Mouse (Mus musculus): ENCODE measurements around the gene Cadm4. TPM values are rescaled to one million over a fixed set of nuclear protein-coding genes. Genes with fewer than 3 reads are reported as not detected.
A peak's percentile ranks its signal among the peaks of the same experiment; 100 is the strongest.
"Not testable (repeated sequence)": the region's sequence is repeated elsewhere in the genome, so short reads cannot be mapped to it uniquely, and the experiment has no call there.

The Cadm4 gene
- total and polyA plus RNA-seq, 3 experiments = 0.16 to 0.59 (median 0.36) TPM

- TF ChIP-seq EP300 (IDR thresholded peaks at IDR 0.05; ENCODE audit: low read length) = no peak
- TF ChIP-seq USF2 (conservative IDR thresholded peaks at IDR 0.05; ENCODE audit: low read depth, low read length) = no peak
- no peak for TF ChIP-seq PAX5 (IDR thresholded peaks at IDR 0.05; ENCODE audit: low read length)
- DNase-seq (ENCODE audit: extremely low read depth) = no peak
- dilution Hi-C loops (cut with MboI; ENCODE audit: extremely low pct_ligation_motif_present, extremely low pct_unique_long_range_greater_than_20kb, low sequenced_read_pairs) (no loop called here), in situ Hi-C loops (cut with MboI; ENCODE audit: low pct_ligation_motif_present, low pct_unique_long_range_greater_than_20kb, low sequenced_read_pairs) (no loop called here)
- Histone ChIP-seq H3K36me3 (replicated peaks in 1 of 2; ENCODE audit: control insufficient read depth in 1 of 2, insufficient read depth in 1 of 2, low read length in 1 of 2) (peaks cover 0 to 44% of the 10 kb centered on the region in 2 experiments), H3K9me3 (replicated peaks; ENCODE audit: low read length) (no peaks in the 10 kb centered on the region), H3K9ac (ENCODE audit: insufficient read depth, low read depth) (no peak within 1 kb of the TSS), H3K27me3 (replicated peaks) (no peaks in the 10 kb centered on the region), H3K4me2 (ENCODE audit: insufficient read depth, low read depth, poor library complexity, severe bottlenecking) (no peak within 1 kb of the TSS), H3K27ac (ENCODE audit: insufficient read depth, low read depth) (no peak within 1 kb of the TSS), H3K4me3 (replicated peaks in 1 of 3; ENCODE audit: low read depth in 2 of 3, low read length in 2 of 3, poor library complexity in 1 of 3) (no peak within 1 kb of the TSS), H3K4me1 (ENCODE audit: control insufficient read depth in 1 of 2, insufficient read depth in 2 of 2) (peaks cover 0 to 9% of the 10 kb centered on the region in 2 experiments; a peak in 2 of 4 replicates), H3K79me2 (replicated peaks; ENCODE audit: control insufficient read depth, extremely low read depth, insufficient read depth, poor library complexity, severe bottlenecking) (no peaks in the 10 kb centered on the region)
Measured at GRCm38 (mm10) chr7:24512355-24512754, 30.5 kb downstream of the Cadm4 start, which contains the start of gene AC161166.1. AC161166.1 (minus strand) TSS chr7:24512455.

- H3K27ac ChIP-seq (ENCODE audit: insufficient read depth, low read depth); dilution Hi-C loops (cut with MboI; ENCODE audit: extremely low pct_ligation_motif_present, extremely low pct_unique_long_range_greater_than_20kb, low sequenced_read_pairs); H3K4me3 ChIP-seq (replicated peaks in 1 of 3; ENCODE audit: low read depth in 2 of 3, low read length in 2 of 3, poor library complexity in 1 of 3); H3K4me2 ChIP-seq (ENCODE audit: insufficient read depth, low read depth, poor library complexity, severe bottlenecking); H3K9me3 ChIP-seq (replicated peaks; ENCODE audit: low read length); H3K9ac ChIP-seq (ENCODE audit: insufficient read depth, low read depth); H3K27me3 ChIP-seq (replicated peaks); in situ Hi-C loops (cut with MboI; ENCODE audit: low pct_ligation_motif_present, low pct_unique_long_range_greater_than_20kb, low sequenced_read_pairs); H3K79me2 ChIP-seq (replicated peaks; ENCODE audit: control insufficient read depth, extremely low read depth, insufficient read depth, poor library complexity, severe bottlenecking); H3K4me1 ChIP-seq (ENCODE audit: control insufficient read depth in 1 of 2, insufficient read depth in 2 of 2): not testable (repeated sequence)
- peak; percentile 40 for DNase-seq (ENCODE audit: extremely low read depth)
- peaks cover 0 to 36% of the 10 kb centered on the region in 2 experiments for H3K36me3 ChIP-seq (replicated peaks in 1 of 2; ENCODE audit: control insufficient read depth in 1 of 2, insufficient read depth in 1 of 2, low read length in 1 of 2)
- TF ChIP-seq CTCF (conservative IDR thresholded peaks at IDR 0.05 in 1 of 2, IDR thresholded peaks at IDR 0.05 in 1 of 2; ENCODE audit: low read depth in 2 of 2, low read length in 2 of 2) (peak in 1 of 2 experiments; percentile 62; a peak in 2 of 4 replicates), RAD21 (IDR thresholded peaks at IDR 0.05; ENCODE audit: low read depth, low read length) (peak; percentile 55), SMC3 (IDR thresholded peaks at IDR 0.05; ENCODE audit: low read depth, low read length) (peak; percentile 53), ZNF384 (IDR thresholded peaks at IDR 0.05; ENCODE audit: low read depth, low read length) (peak; percentile 77)
Measured at GRCm38 (mm10) chr7:24516319-24516718, 34.5 kb downstream of the Cadm4 start.

- H3K79me2 ChIP-seq (replicated peaks; ENCODE audit: control insufficient read depth, extremely low read depth, insufficient read depth, poor library complexity, severe bottlenecking) = no peaks in the 10 kb centered on the region
- in situ Hi-C loops (cut with MboI; ENCODE audit: low pct_ligation_motif_present, low pct_unique_long_range_greater_than_20kb, low sequenced_read_pairs) = no loop called here
- peaks cover 3 to 4% of the 10 kb centered on the region in 2 experiments; a peak in 1 of 4 replicates for H3K4me1 ChIP-seq (ENCODE audit: control insufficient read depth in 1 of 2, insufficient read depth in 2 of 2)
- no peaks in the 10 kb centered on the region for H3K9me3 ChIP-seq (replicated peaks; ENCODE audit: low read length)
- H3K9ac ChIP-seq (ENCODE audit: insufficient read depth, low read depth) = no peak overlapping the region
- H3K27me3 ChIP-seq (replicated peaks) = no peaks in the 10 kb centered on the region
- peaks cover 0 to 31% of the 10 kb centered on the region in 2 experiments for H3K36me3 ChIP-seq (replicated peaks in 1 of 2; ENCODE audit: control insufficient read depth in 1 of 2, insufficient read depth in 1 of 2, low read length in 1 of 2)
- H3K4me3 ChIP-seq (replicated peaks in 1 of 3; ENCODE audit: low read depth in 2 of 3, low read length in 2 of 3, poor library complexity in 1 of 3) = no peak overlapping the region
- DNase-seq (ENCODE audit: extremely low read depth) = no peak
- no peak overlapping the region for H3K27ac ChIP-seq (ENCODE audit: insufficient read depth, low read depth)
- no peak overlapping the region for H3K4me2 ChIP-seq (ENCODE audit: insufficient read depth, low read depth, poor library complexity, severe bottlenecking)
- TF ChIP-seq ZC3H11A (IDR thresholded peaks at IDR 0.05; ENCODE audit: low read depth, low read length) (no peak), UBTF (IDR thresholded peaks at IDR 0.05; ENCODE audit: low read depth, low read length) (no peak), KAT2A (IDR thresholded peaks at IDR 0.05; ENCODE audit: insufficient replicate concordance, low read length) (no peak), MAX (IDR thresholded peaks at IDR 0.05; ENCODE audit: low read length) (no peak), GABPA (IDR thresholded peaks at IDR 0.05; ENCODE audit: insufficient replicate concordance, low read depth, low read length) (no peak)
- dilution Hi-C loops (cut with MboI; ENCODE audit: extremely low pct_ligation_motif_present, extremely low pct_unique_long_range_greater_than_20kb, low sequenced_read_pairs) = no loop called here
Measured at GRCm38 (mm10) chr7:24517077-24517476, 35.3 kb downstream of the Cadm4 start.
